Mouse (Mus musculus): ENCODE measurements at regions not wholly inside any gene's neighbourhood (a gene's known extent, or its start where the extent isn't known, plus 50 kb on each side); places are given as distances from the start of the nearest gene placed in this dataset.

DNA sequence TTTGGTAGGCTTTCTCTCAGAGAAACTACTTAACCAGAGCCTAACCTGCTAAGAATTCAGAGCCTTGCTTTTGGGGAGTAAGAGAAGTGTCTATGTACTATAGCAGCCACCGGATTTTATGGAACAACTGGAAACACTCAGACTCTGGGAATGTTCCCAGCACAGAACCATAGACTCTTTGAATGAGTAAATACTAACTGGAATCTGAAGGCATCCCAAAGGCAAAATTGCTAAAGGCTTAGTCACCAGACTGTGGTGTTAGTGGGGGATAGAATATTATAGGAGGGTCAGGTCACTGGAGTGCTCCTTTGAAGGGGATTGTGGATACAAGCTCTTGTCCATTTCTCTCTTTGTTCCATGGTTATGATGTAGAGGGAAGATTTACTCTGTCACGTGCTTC, 427.4 kb downstream of the Fam198b start:
- TF ChIP-seq GATA1 (IDR thresholded peaks at IDR 0.05; ENCODE audit: low read length), result no peak

DNA sequence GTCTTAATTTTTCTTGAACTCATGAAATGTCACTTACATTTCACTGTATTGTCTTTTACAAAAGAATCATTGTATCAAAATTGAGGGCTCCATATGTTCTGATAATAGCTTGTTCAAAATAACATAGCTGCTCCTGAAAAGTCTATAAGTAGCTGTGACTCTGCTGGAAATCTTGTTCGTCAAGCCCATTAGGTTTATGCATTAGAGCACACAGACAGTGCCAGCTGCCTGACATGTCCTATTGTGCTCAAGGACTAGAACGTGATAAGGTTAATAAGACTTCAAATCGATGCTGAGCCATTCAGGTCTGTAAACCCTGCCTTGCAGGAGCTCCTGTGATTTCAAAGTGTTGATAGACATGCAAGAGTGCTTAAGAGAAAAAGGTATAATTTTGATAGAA, 438.0 kb downstream of the Fam198b start:
- TF ChIP-seq GATA1 (IDR thresholded peaks at IDR 0.05; ENCODE audit: low read length), result no peak

DNA sequence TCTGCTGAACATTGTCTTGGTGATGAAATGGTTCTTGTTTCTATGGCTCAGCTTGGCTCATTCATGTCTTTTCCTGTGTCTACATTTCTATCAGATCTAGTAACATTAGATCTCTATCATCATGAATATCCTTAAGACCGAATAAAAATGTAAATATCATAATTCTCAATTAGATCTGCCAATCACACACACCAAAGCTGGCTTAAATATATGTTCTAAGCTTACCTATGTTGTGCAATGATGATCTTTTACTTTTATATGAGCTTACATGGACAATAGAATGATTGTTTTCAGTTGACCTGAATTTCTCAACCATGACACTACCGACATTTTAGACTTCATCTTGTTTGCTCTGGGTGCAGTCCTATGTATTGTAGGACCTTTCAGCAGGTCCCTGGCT, 440.4 kb downstream of the Fam198b start:
- no peak for TF ChIP-seq GATA1 (IDR thresholded peaks at IDR 0.05; ENCODE audit: low read length)

DNA sequence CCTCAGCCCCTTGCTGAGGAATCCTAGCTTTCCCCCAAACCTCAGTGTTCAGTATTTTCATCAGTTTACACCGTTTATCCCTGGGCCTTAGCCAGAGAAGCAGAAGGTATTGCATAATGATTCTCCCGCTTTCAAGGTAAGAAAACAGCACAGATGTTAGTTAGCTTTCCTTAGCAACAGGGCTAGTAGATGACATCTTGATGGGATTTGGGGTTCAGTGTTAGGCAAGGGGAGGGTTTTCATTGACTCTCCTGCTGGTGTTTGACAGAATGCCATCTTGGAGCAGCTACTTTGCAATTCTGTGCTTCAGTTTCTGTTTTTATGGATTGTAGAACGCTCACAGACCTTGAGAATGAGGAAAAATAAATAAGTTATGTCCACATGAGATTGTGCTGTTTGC, 447.4 kb downstream of the Fam198b start:
- TF ChIP-seq GATA1 (IDR thresholded peaks at IDR 0.05; ENCODE audit: low read length), result no peak

DNA sequence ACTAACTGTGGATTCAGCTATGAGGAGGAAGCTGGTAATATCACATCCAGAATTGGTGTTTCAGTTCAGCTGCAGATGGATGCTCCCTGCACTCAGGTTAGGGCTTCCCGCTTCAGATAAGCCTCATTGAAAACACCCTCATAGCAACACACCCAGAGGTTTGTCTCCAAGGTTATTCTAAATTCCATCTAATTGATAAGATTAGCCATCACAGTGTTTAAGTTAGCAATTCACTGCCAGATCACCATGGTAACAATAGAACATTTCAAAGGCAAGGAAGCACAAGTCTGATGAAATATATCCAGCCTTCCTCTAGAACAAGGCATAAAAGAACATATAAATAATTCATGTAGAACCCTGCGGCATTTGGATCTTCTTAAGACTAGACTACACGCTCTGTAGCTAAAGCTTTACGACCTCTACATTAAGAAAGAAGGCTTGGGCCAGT, 450.1 kb downstream of the Fam198b start:
- TF ChIP-seq GATA1 (IDR thresholded peaks at IDR 0.05; ENCODE audit: low read length), result no peak

DNA sequence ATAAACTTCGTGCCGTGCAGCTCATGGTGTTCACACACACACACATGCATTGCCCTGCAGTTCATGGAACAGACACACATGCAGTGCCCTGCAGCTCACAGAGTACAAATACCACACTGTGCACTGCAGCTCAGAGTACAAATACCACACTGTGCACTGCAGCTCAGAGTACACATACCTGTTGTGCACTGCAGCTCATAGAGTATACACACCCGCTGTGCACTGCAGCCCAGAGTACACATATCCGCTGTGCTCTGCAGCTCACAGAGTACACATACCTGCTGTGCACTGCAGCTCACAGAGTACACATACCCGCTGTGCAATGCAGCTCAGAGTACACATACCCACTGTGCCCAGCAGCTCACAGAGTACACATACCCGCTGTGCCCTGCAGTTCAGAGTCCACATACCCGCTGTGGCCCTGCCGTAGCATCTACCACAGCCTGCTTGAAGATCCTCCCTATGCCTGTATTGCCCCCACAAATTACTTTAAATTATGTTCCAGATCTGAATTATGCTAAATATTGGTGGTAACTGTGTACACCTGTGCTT, 451.9 kb downstream of the Fam198b start:
- TF ChIP-seq GATA1 (IDR thresholded peaks at IDR 0.05; ENCODE audit: low read length), result no peak

DNA sequence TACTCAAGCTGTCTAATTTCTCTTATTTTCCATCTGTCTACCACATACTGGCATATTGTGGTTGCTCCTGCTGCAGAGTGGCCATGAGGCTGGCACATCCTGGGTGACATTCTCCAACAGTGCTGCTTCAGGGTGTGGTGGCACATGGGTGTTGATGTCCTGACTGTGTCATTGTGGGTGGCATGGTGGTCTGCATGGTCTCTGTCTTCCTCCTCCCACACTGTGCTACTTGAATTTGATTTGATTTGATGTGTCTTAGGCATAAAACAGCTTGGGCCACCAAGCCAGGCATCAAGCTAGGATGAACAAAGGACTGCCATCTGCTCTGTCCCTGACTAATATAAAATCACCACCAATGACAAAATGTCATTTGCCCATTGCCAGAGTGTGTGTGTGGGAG, 434.7 kb downstream of the Gria2 start:
- no peak for TF ChIP-seq GATA1 (IDR thresholded peaks at IDR 0.05; ENCODE audit: low read length)

DNA sequence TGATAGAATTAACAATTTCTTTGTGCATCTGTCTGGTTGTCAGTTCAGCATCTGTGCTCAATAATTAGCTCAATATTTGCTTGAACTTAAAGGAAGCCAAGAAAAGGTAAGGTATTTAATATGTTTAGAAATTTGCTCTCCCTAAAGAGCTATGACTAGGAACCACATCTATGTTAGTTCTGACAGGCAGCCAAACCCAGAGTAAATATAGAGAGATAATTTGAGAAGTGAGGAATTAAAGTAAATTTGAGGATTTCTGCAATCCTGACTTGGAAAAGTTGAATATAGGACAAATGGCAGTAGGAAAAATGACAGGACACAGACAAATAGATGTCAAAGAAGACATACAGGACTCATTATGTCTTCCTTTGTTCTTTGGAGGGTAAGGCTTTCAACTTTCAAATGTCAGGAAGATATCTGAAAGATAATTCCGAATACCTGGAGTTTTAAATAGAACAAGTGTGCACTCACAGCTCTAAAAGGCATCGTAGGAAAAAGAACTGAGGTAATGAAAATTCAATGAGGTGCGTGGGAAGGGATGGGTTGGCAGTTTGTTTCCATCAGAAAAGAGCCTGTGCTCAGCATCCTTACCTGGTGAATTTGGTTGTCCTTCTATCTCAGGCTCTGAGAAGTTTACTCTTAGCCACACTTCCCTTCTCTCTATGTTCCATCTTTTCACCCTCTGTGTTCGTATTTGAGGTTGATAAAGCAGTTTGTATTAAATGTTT, 433.3 kb downstream of the Gria2 start:
- TF ChIP-seq GATA1 (IDR thresholded peaks at IDR 0.05; ENCODE audit: low read length), result no peak

DNA sequence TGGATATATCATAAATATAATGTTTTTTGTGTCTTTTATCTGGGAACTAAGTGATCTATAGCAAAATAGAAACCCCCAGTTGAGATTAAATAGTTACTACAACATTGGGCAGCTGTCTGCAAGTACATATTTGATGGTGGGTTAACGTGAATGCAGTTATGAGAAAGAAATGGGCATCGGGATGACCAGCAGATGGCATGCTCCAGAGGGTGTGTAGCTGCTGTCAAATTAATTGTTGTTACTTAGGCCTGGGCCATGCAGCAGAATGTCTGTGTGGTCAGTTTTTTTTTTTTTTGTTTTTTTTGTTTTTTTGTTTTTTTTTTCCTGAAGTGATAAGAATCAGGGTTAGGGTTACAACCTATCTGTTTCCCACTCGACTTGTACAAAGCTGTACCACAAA, 430.2 kb downstream of the Gria2 start:
- no peak for TF ChIP-seq GATA1 (IDR thresholded peaks at IDR 0.05; ENCODE audit: low read length)

DNA sequence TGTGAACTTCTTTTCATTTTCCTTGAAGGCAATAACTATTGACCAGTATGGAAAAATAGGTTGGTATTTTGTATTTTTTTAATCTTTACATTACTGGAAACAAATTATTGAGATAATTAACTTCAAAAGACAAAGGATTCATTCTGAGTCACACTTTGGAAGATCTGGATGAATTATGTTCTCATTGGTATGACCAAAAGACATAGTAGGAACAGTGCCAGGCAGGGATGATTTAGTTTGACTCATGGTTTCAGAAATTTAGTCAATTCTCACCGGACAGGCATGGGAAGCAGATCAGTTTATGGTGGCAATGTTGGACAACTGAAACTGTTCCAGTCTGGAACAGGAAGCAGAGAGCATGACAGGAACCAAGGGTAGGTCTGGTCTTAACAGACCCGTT, 416.6 kb downstream of the Gria2 start:
- no peak for TF ChIP-seq GATA1 (IDR thresholded peaks at IDR 0.05; ENCODE audit: low read length)

DNA sequence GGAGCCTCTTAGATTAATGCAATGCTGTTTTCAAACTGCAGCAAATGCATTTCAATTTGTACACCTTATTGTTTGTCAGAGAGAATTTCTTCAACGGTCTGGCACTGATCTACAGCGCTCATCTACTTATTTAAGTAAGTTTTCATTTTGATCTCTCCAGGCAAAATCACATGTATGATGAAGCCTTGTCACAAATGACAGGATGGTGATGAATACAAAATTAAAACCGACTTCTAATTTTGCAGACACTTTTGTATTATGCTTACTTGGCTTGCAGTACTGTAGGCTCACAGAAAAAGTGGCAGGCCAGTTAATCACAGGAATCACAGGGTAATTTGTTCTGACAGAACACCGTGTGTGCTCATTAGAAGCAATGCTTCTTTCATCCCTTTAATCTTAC, 406.4 kb downstream of the Gria2 start:
- TF ChIP-seq GATA1 (IDR thresholded peaks at IDR 0.05; ENCODE audit: low read length), result no peak

DNA sequence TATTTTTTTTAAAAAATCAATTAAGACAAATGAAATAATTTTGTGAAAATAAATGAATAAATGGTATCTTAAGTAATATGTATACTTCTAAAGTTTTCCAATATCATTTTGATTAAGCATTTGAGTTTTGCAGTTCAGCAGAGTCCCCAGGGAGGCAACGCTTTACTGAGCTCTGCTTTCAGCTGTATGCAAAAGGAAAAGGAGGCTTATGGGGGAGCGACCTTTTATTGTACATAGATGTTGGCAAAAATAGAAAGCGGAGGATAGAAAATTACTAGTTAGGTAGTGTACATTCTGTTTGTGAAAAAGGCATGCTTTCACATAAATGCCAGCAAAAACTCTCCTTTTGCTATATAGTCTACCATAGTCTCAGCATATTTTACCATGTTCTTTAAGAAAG, 382.2 kb downstream of the Gria2 start:
- TF ChIP-seq GATA1 (IDR thresholded peaks at IDR 0.05; ENCODE audit: low read length), result no peak

DNA sequence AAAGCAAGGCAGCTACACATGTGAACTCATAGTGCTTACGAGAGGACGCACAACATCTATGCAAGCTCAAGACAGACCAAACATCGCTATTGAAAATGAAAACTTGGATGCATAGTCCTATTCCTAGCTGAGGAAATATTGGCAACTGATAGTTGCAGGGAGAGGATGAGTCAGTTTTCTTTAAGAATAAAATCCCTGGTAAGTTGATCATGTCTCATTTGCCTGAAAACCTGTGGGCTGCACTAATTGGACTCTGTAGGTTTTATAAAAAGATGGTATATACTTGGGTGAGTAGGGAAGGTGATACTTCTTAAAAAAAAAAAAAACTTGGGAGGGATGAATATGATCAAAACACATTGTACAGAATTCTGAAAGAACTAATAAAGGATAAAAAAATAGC, 381.2 kb downstream of the Gria2 start:
- no peak for TF ChIP-seq GATA1 (IDR thresholded peaks at IDR 0.05; ENCODE audit: low read length)

DNA sequence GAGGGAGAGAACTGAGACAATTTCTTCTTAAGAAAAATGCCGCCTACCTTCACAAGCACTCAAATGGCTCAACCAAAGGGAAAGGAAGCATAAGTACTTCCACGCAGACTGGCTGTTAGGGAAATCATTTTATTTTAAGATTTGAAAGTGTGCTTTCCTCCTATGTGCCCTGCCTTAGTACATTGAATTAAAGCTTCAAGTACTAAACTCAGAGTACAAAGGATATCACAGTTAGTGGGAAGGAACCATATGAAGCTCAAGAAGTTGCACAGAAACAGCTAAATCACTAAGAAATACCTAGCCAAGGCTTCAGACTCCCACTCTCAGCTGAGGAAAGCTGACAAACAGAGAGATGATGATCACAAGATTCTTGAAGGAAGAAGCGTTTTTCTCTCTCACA, 380.5 kb downstream of the Gria2 start:
- no peak for TF ChIP-seq GATA1 (IDR thresholded peaks at IDR 0.05; ENCODE audit: low read length)

DNA sequence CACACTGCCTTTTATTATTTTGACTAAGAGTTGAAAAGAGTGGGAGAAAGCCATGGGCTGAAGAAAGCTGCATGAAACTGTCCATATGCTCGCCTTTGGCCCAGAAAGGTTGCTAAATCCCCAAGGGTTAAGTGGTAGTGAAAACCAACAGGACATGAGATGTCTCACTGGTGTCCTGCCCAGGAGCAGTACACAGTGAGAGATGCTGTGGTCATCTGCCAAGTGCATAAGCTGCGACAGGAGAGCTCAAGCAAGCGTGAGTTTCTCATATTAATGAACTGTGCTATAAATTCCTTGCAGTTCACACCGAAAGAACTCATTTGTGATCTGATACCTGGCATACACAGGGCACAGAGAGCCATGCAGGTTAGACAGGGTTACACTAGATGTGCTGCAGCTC, 380.0 kb downstream of the Gria2 start:
- no peak for TF ChIP-seq GATA1 (IDR thresholded peaks at IDR 0.05; ENCODE audit: low read length)
